Mouse (Mus musculus): ENCODE data around the gene Cap2. TPM values are rescaled to one million over a fixed set of nuclear protein-coding genes. Genes with fewer than 3 reads are reported as not detected.

Cap2 gene
- polyA plus RNA-seq, 1 experiment = 0.16 TPM

DNA sequence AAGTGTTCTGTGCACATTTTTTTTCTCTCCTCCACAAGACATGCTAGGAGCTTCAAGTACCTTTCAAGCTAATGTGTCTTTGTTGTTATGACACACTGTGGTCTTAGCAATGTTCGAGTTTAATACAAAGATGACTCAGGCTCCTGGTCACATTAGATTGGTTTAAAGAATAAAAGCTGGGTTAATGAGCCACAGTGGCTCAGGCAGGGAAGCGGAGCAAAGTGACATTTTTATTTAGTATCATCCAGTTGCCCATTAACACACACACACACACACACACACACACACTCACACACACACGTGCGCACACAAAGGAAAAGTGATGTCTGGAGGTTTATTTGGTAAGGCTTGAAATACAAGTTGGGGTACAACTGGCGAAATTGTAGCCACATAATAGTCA, 72.6 kb downstream of the Cap2 start:
- no peaks in the 10 kb centered on the region for H3K36me3 ChIP-seq (ENCODE audit: control insufficient read depth, insufficient read depth)
- no peak overlapping the region for H3K4me3 ChIP-seq (ENCODE audit: insufficient read depth, poor library complexity, severe bottlenecking)
- H3K79me2 ChIP-seq (ENCODE audit: control insufficient read depth, insufficient read depth) = no peaks in the 10 kb centered on the region
- no peaks in the 10 kb centered on the region for H3K27me3 ChIP-seq (ENCODE audit: control insufficient read depth, insufficient read depth, insufficient read length)
- H3K79me3 ChIP-seq (ENCODE audit: low read depth) = no peaks in the 10 kb centered on the region
- H3ac ChIP-seq (ENCODE audit: control insufficient read depth, insufficient read length, low read depth) = no peak overlapping the region
- TF ChIP-seq MYOD1 (IDR thresholded peaks at IDR 0.05; ENCODE audit: control insufficient read depth, insufficient read length, low read depth) (no peak), FOSL1 (IDR thresholded peaks at IDR 0.05; ENCODE audit: insufficient read depth, low read length, poor library complexity, severe bottlenecking) (no peak), MYOG (IDR thresholded peaks at IDR 0.05; ENCODE audit: control insufficient read depth, extremely low read depth, insufficient read length) (no peak), USF1 (IDR thresholded peaks at IDR 0.05; ENCODE audit: low read depth) (no peak), MAX (IDR thresholded peaks at IDR 0.05) (no peak), CTCF (IDR thresholded peaks at IDR 0.05; ENCODE audit: control insufficient read depth, insufficient read depth, insufficient read length) (no peak), CEBPB (IDR thresholded peaks at IDR 0.05; ENCODE audit: low read depth) (no peak)

DNA sequence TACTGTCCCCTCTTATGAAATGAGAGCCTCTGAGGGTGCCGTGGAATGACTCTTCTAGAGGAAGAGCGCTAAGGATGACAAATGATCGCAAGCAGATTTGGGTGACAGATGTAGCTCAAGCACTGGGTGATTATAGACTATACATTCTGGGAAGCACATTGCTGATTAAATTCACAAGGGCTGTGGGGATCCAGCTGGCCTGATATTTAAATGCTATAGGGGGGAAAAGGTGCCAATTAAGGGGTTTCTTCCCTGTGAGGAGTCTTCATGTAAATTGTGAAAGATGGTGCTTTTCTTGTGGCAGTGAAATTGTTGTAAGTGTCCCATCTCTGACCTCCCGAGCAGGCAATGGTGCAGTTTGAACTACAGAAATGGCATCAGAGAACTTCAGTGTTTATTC, 73.1 kb downstream of the Cap2 start:
- H3K79me3 ChIP-seq (ENCODE audit: low read depth) = no peaks in the 10 kb centered on the region
- H3K36me3 ChIP-seq (ENCODE audit: control insufficient read depth, insufficient read depth) = no peaks in the 10 kb centered on the region
- H3K79me2 ChIP-seq (ENCODE audit: control insufficient read depth, insufficient read depth) = no peaks in the 10 kb centered on the region
- no peaks in the 10 kb centered on the region for H3K27me3 ChIP-seq (ENCODE audit: control insufficient read depth, insufficient read depth, insufficient read length)
- TF ChIP-seq FOSL1 (IDR thresholded peaks at IDR 0.05; ENCODE audit: insufficient read depth, low read length, poor library complexity, severe bottlenecking) (no peak), MYOG (IDR thresholded peaks at IDR 0.05; ENCODE audit: control insufficient read depth, extremely low read depth, insufficient read length) (no peak), USF1 (IDR thresholded peaks at IDR 0.05; ENCODE audit: low read depth) (no peak), CTCF (IDR thresholded peaks at IDR 0.05; ENCODE audit: control insufficient read depth, insufficient read depth, insufficient read length) (no peak), MYOD1 (IDR thresholded peaks at IDR 0.05; ENCODE audit: control insufficient read depth, insufficient read length, low read depth) (no peak), CEBPB (IDR thresholded peaks at IDR 0.05; ENCODE audit: low read depth) (no peak), MAX (IDR thresholded peaks at IDR 0.05) (no peak)
- no peak overlapping the region for H3K4me3 ChIP-seq (ENCODE audit: insufficient read depth, poor library complexity, severe bottlenecking)
- H3ac ChIP-seq (ENCODE audit: control insufficient read depth, insufficient read length, low read depth) = no peak overlapping the region

- H3K27me3 ChIP-seq (ENCODE audit: control insufficient read depth, insufficient read depth, insufficient read length) = no peaks in the 10 kb centered on the region
- H3K36me3 ChIP-seq (ENCODE audit: control insufficient read depth, insufficient read depth) = no peaks in the 10 kb centered on the region
- TF ChIP-seq USF1 (IDR thresholded peaks at IDR 0.05; ENCODE audit: low read depth) (no peak), FOSL1 (IDR thresholded peaks at IDR 0.05; ENCODE audit: insufficient read depth, low read length, poor library complexity, severe bottlenecking) (no peak), MAX (IDR thresholded peaks at IDR 0.05) (no peak), CTCF (IDR thresholded peaks at IDR 0.05; ENCODE audit: control insufficient read depth, insufficient read depth, insufficient read length) (no peak), CEBPB (IDR thresholded peaks at IDR 0.05; ENCODE audit: low read depth) (no peak), MYOG (IDR thresholded peaks at IDR 0.05; ENCODE audit: control insufficient read depth, extremely low read depth, insufficient read length) (no peak), MYOD1 (IDR thresholded peaks at IDR 0.05; ENCODE audit: control insufficient read depth, insufficient read length, low read depth) (no peak)
- H3K4me3 ChIP-seq (ENCODE audit: insufficient read depth, poor library complexity, severe bottlenecking) = no peak overlapping the region
- H3K79me2 ChIP-seq (ENCODE audit: control insufficient read depth, insufficient read depth) = no peaks in the 10 kb centered on the region
- H3K79me3 ChIP-seq (ENCODE audit: low read depth) = no peaks in the 10 kb centered on the region
- H3ac ChIP-seq (ENCODE audit: control insufficient read depth, insufficient read length, low read depth) = no peak overlapping the region
Measured at GRCm38 (mm10) chr13:46584860-46585259, 83.2 kb downstream of the Cap2 start.

GRCm38 (mm10) chr13:46587717-46588289, 86.2 kb downstream of the Cap2 start:
- no peaks in the 10 kb centered on the region for H3K79me2 ChIP-seq (ENCODE audit: control insufficient read depth, insufficient read depth)
- no peaks in the 10 kb centered on the region for H3K79me3 ChIP-seq (ENCODE audit: low read depth)
- no peak overlapping the region for H3ac ChIP-seq (ENCODE audit: control insufficient read depth, insufficient read length, low read depth)
- no peaks in the 10 kb centered on the region for H3K36me3 ChIP-seq (ENCODE audit: control insufficient read depth, insufficient read depth)
- H3K4me3 ChIP-seq (ENCODE audit: insufficient read depth, poor library complexity, severe bottlenecking) = no peak overlapping the region
- TF ChIP-seq CEBPB (IDR thresholded peaks at IDR 0.05; ENCODE audit: low read depth) (no peak), MAX (IDR thresholded peaks at IDR 0.05) (no peak), MYOD1 (IDR thresholded peaks at IDR 0.05; ENCODE audit: control insufficient read depth, insufficient read length, low read depth) (no peak), CTCF (IDR thresholded peaks at IDR 0.05; ENCODE audit: control insufficient read depth, insufficient read depth, insufficient read length) (no peak)
- H3K27me3 ChIP-seq (ENCODE audit: control insufficient read depth, insufficient read depth, insufficient read length) = no peaks in the 10 kb centered on the region

- Histone ChIP-seq H3K79me2 (ENCODE audit: control insufficient read depth, insufficient read depth) (no peaks in the 10 kb centered on the region), H3K36me3 (ENCODE audit: control insufficient read depth, insufficient read depth) (no peaks in the 10 kb centered on the region), H3K27me3 (ENCODE audit: control insufficient read depth, insufficient read depth, insufficient read length) (no peaks in the 10 kb centered on the region), H3ac (ENCODE audit: control insufficient read depth, insufficient read length, low read depth) (no peak overlapping the region), H3K79me3 (ENCODE audit: low read depth) (no peaks in the 10 kb centered on the region), H3K4me3 (ENCODE audit: insufficient read depth, poor library complexity, severe bottlenecking) (no peak overlapping the region)
- no peak for TF ChIP-seq FOSL1 (IDR thresholded peaks at IDR 0.05; ENCODE audit: insufficient read depth, low read length, poor library complexity, severe bottlenecking)
- TF ChIP-seq MYOG (IDR thresholded peaks at IDR 0.05; ENCODE audit: control insufficient read depth, extremely low read depth, insufficient read length) = no peak
- TF ChIP-seq CEBPB (IDR thresholded peaks at IDR 0.05; ENCODE audit: low read depth) = no peak
- no peak for TF ChIP-seq USF1 (IDR thresholded peaks at IDR 0.05; ENCODE audit: low read depth)
- no peak for TF ChIP-seq MYOD1 (IDR thresholded peaks at IDR 0.05; ENCODE audit: control insufficient read depth, insufficient read length, low read depth)
- no peak for TF ChIP-seq MAX (IDR thresholded peaks at IDR 0.05)
- no peak for TF ChIP-seq CTCF (IDR thresholded peaks at IDR 0.05; ENCODE audit: control insufficient read depth, insufficient read depth, insufficient read length)
Measured at GRCm38 (mm10) chr13:46588606-46589005, 87.0 kb downstream of the Cap2 start.

DNA sequence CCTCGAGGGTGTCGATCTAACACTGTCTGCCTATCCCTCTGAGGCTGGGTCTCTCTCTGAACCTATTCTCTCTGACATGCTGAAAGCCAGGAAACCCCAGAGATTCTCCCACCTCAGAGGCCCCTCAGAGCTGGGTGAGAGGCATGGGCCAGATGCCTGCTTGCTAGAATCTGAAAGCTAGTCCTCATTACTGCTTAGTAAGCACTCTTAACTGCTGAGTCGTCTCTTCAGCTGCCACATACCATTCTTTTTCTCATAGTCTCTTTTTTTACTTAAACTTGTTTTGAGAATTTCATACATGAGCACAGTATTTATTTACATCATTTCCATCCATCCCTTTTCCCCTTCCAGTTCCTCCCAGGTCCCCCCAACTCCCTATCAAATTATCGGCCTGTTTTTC, 89.2 kb downstream of the Cap2 start:
- Histone ChIP-seq H3K27me3 (ENCODE audit: control insufficient read depth, insufficient read depth, insufficient read length) (no peaks in the 10 kb centered on the region), H3ac (ENCODE audit: control insufficient read depth, insufficient read length, low read depth) (no peak overlapping the region), H3K4me3 (ENCODE audit: insufficient read depth, poor library complexity, severe bottlenecking) (no peak overlapping the region), H3K79me2 (ENCODE audit: control insufficient read depth, insufficient read depth) (no peaks in the 10 kb centered on the region), H3K36me3 (ENCODE audit: control insufficient read depth, insufficient read depth) (no peaks in the 10 kb centered on the region), H3K79me3 (ENCODE audit: low read depth) (no peaks in the 10 kb centered on the region)
- TF ChIP-seq CTCF (IDR thresholded peaks at IDR 0.05; ENCODE audit: control insufficient read depth, insufficient read depth, insufficient read length) = no peak
- no peak for TF ChIP-seq CEBPB (IDR thresholded peaks at IDR 0.05; ENCODE audit: low read depth)
- no peak for TF ChIP-seq MAX (IDR thresholded peaks at IDR 0.05)
- TF ChIP-seq MYOG (IDR thresholded peaks at IDR 0.05; ENCODE audit: control insufficient read depth, extremely low read depth, insufficient read length) = no peak
- no peak for TF ChIP-seq USF1 (IDR thresholded peaks at IDR 0.05; ENCODE audit: low read depth)
- no peak for TF ChIP-seq MYOD1 (IDR thresholded peaks at IDR 0.05; ENCODE audit: control insufficient read depth, insufficient read length, low read depth)
- no peak for TF ChIP-seq FOSL1 (IDR thresholded peaks at IDR 0.05; ENCODE audit: insufficient read depth, low read length, poor library complexity, severe bottlenecking)

All from C2C12 (cell line).